Mouse (Mus musculus) ovary, adult 18-20 months (tissue): ENCODE data around the gene Litaf.

ENCODE experiments used
- DNase-seq: peaks from one replicate; pipeline ENCODE4 v3.0.0; 2022; ENCODE audit warnings: low spot score, mixed read lengths

Litaf gene

GRCm38 (mm10) chr16:10956938-10957685, 108.8 kb downstream of the Litaf start:
- DNase-seq: no peak

- DNase-seq: no peak
These were observed 110.9 kb downstream of the Litaf start for GRCm38 (mm10) chr16:10955078-10955477.

- no peak for DNase-seq
These were observed 113.1 kb downstream of the Litaf start for GRCm38 (mm10) chr16:10952881-10953280.

GRCm38 (mm10) chr16:10952071-10952470, 113.9 kb downstream of the Litaf start:
- no peak for DNase-seq

GRCm38 (mm10) chr16:10951581-10951980, 114.4 kb downstream of the Litaf start:
- DNase-seq: no peak

GRCm38 (mm10) chr16:10950539-10950938, 115.4 kb downstream of the Litaf start:
- no peak for DNase-seq

GRCm38 (mm10) chr16:10947724-10948123, 118.2 kb downstream of the Litaf start:
- peak; percentile 51 for DNase-seq

- no peak for DNase-seq
These were observed 120.4 kb downstream of the Litaf start for GRCm38 (mm10) chr16:10945381-10946127.

- no peak for DNase-seq
These were observed 121.4 kb downstream of the Litaf start for GRCm38 (mm10) chr16:10944545-10944944.

GRCm38 (mm10) chr16:10943257-10943656, 122.7 kb downstream of the Litaf start:
- no peak for DNase-seq

- no peak for DNase-seq
These were observed 125.3 kb downstream of the Litaf start for GRCm38 (mm10) chr16:10940661-10941060.

GRCm38 (mm10) chr16:10939932-10940331, 126.0 kb downstream of the Litaf start:
- no peak for DNase-seq

GRCm38 (mm10) chr16:10937497-10937896, 128.5 kb downstream of the Litaf start:
- DNase-seq: no peak

- DNase-seq: no peak
These were observed 129.1 kb downstream of the Litaf start for GRCm38 (mm10) chr16:10936700-10937319.

GRCm38 (mm10) chr16:10934047-10934446, 131.9 kb downstream of the Litaf start:
- no peak for DNase-seq

- no peak for DNase-seq
These were observed 132.6 kb downstream of the Litaf start for GRCm38 (mm10) chr16:10933372-10933771.

- no peak for DNase-seq
These were observed 138.9 kb downstream of the Litaf start for GRCm38 (mm10) chr16:10927026-10927425.

GRCm38 (mm10) chr16:10925591-10926180, 140.3 kb downstream of the Litaf start:
- DNase-seq: peak; percentile 65

- no peak for DNase-seq
These were observed 142.4 kb downstream of the Litaf start for GRCm38 (mm10) chr16:10923561-10923960.

GRCm38 (mm10) chr16:10919856-10920255, 146.1 kb downstream of the Litaf start:
- no peak for DNase-seq

- DNase-seq: no peak
These were observed 149.7 kb downstream of the Litaf start for GRCm38 (mm10) chr16:10916271-10916670.

GRCm38 (mm10) chr16:10915066-10915465, 150.9 kb downstream of the Litaf start:
- no peak for DNase-seq

- no peak for DNase-seq
These were observed 154.9 kb downstream of the Litaf start for GRCm38 (mm10) chr16:10911061-10911460.
